Mouse (Mus musculus): ENCODE measurements at regions not wholly inside any gene's neighbourhood (a gene's known extent, or its start where the extent isn't known, plus 50 kb on each side); places are given as distances from the start of the nearest gene placed in this dataset.

DNA sequence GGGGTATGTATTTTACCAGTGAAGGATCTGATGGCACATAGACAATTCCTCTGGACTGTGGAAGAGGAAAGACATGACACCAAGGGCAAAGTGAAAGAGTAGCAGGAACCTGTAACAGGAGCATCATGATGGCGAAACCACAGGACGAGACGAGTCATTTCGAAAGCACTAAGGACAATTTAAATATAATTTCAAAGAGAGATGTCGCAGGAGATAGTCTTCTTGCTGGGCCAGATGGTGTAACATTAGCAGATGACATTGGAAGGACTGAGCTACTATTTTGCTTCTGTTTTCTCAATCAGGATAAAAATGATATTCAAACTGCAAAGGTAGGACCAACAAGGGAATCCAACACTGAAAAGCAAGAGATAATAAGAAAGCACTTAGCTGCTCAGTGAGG is 1009.7 kb upstream of the Adgrl4 start:
- DNase-seq: no peak

DNA sequence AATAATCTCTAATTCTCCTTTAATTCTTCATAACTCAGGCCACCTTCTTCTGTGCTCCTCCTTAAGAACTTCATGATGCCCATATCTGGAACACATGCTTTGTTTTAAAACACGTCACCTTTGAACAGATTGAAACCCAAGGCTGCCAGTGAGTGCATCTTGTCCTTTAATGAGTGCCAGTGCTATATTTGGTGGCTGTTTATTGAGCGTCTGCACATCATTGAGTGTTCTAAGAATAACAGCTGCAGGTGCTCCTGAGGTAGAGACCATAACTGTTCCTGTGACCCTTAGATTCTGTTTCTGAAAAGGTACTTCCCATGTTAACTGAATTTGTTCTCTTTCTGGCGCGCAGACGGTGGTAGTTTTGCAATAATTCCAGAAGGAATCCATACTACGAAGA is 1006.4 kb upstream of the Adgrl4 start:
- no peak for DNase-seq

DNA sequence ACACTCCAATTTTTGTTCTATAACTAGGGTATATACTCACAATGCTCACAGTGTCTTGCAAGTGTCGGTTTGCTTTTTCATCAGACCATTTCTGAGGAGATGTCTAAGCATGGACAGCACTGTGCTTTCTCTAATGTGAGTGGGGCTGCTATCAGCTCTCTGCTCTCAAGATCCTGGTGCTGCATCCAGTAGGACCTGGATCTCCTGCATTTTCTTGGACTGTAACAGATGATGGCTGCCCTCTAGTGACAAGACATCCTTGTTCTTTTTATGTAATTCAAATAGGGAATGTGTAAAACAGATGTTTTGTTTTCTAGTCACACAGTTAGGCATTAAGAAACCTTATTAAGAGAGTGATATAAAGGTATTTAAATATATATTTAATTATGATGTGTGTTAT is 1002.5 kb upstream of the Adgrl4 start:
- DNase-seq: peak; percentile 17

DNA sequence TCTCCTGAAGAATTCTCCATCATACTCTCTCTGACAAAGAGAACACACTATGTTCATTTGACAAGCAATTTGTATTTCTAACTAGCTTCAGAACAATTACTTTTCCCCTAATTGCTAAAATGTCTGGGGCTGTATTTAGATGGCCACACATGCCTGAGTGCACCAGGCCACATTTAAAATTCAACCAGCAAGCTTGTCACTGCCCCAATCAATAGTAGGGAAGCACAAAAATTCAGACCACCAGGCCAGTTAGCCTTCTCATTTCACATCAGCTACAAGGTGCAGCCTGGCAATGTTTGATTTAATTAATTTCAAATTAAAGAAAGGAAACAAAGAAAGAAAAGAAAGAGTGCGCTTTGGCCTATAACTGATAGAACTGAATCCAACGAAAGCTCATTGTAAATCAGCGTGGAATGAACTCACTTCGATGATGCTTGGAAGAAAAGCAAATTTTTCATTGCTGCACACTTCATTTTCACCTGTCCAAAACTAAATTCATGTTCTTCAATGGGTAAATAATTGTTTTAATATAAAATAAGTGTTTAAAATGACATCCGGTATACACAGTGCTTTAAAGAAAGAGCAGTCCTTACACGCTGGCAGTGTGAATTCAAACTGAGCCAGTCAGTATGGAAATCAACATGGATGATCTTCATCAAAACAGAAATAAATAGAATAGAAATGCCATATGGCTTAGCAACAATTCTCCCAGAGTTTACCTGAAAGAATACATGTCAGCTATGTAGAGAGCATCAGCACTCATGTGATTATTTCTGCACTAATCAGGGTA is 1001.7 kb upstream of the Adgrl4 start:
- no peak for DNase-seq
